Mouse (Mus musculus) liver, adult (tissue): Measurements from ENCODE around the gene Exoc6.

Source experiments
- GATA4 ChIP-seq: IDR thresholded peaks from 2 replicates; pipeline ENCODE4 v1.6.1; 2014; ENCODE audit warnings: mild to moderate bottlenecking, low read length; ENCODE audit not compliant: insufficient replicate concordance

Exoc6 gene

DNA sequence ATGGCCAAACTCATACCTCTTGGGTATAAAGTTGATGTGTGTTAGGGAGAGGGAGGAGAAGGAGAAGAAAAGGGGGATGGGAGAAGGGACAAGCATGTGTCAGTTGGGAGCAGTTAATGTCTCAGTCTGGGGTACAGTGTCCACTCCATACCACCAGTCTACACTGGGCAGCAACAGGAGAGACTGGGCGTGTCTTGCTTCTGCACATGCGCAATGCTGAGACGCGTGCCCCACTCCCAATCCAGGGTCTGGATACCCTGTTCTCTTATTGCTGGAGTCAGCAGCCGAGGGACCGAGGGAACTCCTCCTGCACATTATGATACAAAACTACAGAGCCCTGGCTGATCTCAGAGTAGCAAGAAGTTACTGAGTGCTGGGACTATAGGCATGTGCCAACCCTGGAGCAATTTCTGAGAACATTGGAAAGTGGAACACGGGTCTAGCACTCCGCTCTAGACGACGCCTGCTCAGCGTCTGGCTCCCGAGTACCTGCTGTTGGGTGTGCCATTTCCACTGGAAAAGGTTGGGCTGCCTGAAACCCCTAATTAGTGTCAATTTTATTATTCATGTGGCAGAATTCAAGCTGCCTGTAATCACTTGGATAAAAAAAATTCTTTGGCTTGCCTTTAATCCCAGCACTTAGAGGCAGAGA is 166.4 kb downstream of the Exoc6 start:
- no peak for TF ChIP-seq GATA4

- TF ChIP-seq GATA4: no peak
Measured at GRCm38 (mm10) chr19:37719166-37719565, 168.9 kb downstream of the Exoc6 start.

- TF ChIP-seq GATA4: no peak
Measured at GRCm38 (mm10) chr19:37724591-37724990, 174.4 kb downstream of the Exoc6 start.

GRCm38 (mm10) chr19:37726585-37726984 is 176.4 kb downstream of the Exoc6 start:
- TF ChIP-seq GATA4: no peak

DNA sequence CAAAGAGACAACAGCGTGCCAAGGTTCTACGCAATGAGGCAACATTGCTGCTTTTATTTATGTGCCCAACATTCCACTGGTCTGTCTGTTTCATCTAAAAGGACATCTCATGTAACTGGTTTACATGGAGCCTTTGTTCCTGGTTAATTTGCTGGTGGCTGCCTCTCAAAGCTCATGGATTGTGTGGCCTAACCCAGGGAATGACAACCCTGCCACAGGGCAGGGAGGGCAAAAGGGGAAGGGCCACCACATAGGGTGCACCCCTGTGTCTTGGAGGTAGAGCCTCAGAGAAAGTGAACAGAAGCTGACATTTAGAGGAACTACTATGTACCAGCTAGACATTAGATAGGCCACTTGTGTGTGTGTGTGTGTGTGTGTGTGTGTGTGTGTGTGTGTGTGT is 177.1 kb downstream of the Exoc6 start:
- TF ChIP-seq GATA4: no peak
